Mouse (Mus musculus): ENCODE results near the gene Mmp9.

The Mmp9 gene

GRCm38 (mm10) chr2:164994659-164995428 is 54.3 kb downstream of the Mmp9 start:
- DNase-seq: no peak

GRCm38 (mm10) chr2:164995976-164996375 is 55.4 kb downstream of the Mmp9 start:
- DNase-seq: no peak

GRCm38 (mm10) chr2:164996848-164997720 is 56.5 kb downstream of the Mmp9 start:
- peak; percentile 26 for DNase-seq

GRCm38 (mm10) chr2:164997721-164998428 is 57.3 kb downstream of the Mmp9 start:
- peak; percentile 33 for DNase-seq

- DNase-seq: no peak
Measured at GRCm38 (mm10) chr2:165001958-165002357, 61.4 kb downstream of the Mmp9 start.

GRCm38 (mm10) chr2:165003108-165003507 is 62.5 kb downstream of the Mmp9 start:
- no peak for DNase-seq

- no peak for DNase-seq
Measured at GRCm38 (mm10) chr2:165004237-165004636, 63.7 kb downstream of the Mmp9 start.

All from embryo, embryonic 11 days (tissue).